Mouse (Mus musculus): ENCODE results near the gene Cdk5r2.

DNA sequence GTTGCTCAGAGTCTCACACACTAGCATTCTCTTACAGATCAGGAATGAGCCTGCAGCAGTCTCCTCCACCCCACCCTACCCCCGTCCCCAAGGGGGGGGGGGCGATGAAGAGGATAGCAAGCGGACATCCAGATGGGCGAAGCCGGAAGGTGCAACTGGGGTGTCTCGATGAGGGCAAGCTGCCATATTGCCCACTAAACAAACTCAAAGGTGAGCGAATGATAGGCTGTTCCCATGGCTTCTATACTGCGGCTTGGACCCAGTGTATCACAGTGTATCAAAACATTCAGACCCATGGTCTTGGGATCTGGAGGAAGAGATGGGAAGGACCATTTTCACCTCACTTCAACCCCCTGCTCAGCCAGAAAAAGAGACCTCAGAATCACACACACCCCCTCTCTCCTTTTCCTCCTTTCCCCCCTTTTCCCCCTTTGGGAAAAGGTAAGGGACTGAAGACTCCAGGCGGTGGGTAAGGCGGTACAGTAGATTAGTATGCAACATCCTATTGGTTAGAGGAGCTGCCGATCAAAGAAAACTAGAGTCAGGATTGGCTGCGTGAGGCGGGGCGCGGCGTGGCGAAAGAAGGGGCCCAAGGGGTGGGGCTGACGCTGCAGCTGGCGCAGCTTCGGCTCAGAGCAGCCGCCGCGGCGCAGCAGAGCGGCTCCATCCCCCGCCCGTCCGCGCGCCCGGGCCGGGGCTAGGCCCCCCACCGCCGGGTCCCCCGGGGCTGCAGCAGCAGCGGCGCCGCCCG lies at the start of gene Cdk5r2:
- no peak for TF ChIP-seq GATA1 (IDR thresholded peaks at IDR 0.05; ENCODE audit: borderline replicate concordance, low read length)
- TF ChIP-seq FLI1 (IDR thresholded peaks at IDR 0.05; ENCODE audit: low read length) = no peak
